Mouse (Mus musculus): ENCODE data around the gene Pkn1. TPM values are rescaled to one million over a fixed set of nuclear protein-coding genes. Genes with fewer than 3 reads are reported as not detected.
A peak's percentile ranks its signal among the peaks of the same experiment; 100 is the strongest.

The Pkn1 gene
- polyA plus RNA-seq, 1 experiment from 2014 or later, result 24.6 TPM

GRCm38 (mm10) chr8:83698291-83698660, 703 bp downstream of the Pkn1 start:
- H3K27me3 ChIP-seq (replicated peaks), result no peaks in the 10 kb centered on the region
- WGBS, result 7% methylated on average over 15 of the region's 15 CpGs
- ATAC-seq (ENCODE audit: low FRiP score), result 0 out of 2 replicates have a peak, but pooled peaks have one; percentile 25
- H3K9ac ChIP-seq (replicated peaks), result peak overlapping the region; percentile 89
- H3K4me1 ChIP-seq, result peaks cover 45% of the 10 kb centered on the region
- H3K4me2 ChIP-seq, result peak overlapping the region; percentile 94
- no peaks in the 10 kb centered on the region for H3K9me3 ChIP-seq (replicated peaks)
- no peaks in the 10 kb centered on the region for H3K36me3 ChIP-seq
- H3K27ac ChIP-seq (replicated peaks), result peak overlapping the region; percentile 74
- peak overlapping the region; percentile 80 for H3K4me3 ChIP-seq (replicated peaks)

- ATAC-seq (ENCODE audit: low FRiP score), result no peak
- Histone ChIP-seq H3K4me2 (peak overlapping the region; percentile 94), H3K4me3 (replicated peaks) (peak overlapping the region; percentile 80), H3K27ac (replicated peaks) (no peak overlapping the region; the same call in 1 of the 2 replicates), H3K27me3 (replicated peaks) (no peaks in the 10 kb centered on the region), H3K9me3 (replicated peaks) (no peaks in the 10 kb centered on the region), H3K9ac (replicated peaks) (peak overlapping the region; percentile 89), H3K4me1 (peaks cover 45% of the 10 kb centered on the region), H3K36me3 (peaks cover 2% of the 10 kb centered on the region)
- 61% methylated on average over 19 of the region's 19 CpGs for WGBS
Observed at GRCm38 (mm10) chr8:83697374-83698220, 1.4 kb downstream of the Pkn1 start.

DNA sequence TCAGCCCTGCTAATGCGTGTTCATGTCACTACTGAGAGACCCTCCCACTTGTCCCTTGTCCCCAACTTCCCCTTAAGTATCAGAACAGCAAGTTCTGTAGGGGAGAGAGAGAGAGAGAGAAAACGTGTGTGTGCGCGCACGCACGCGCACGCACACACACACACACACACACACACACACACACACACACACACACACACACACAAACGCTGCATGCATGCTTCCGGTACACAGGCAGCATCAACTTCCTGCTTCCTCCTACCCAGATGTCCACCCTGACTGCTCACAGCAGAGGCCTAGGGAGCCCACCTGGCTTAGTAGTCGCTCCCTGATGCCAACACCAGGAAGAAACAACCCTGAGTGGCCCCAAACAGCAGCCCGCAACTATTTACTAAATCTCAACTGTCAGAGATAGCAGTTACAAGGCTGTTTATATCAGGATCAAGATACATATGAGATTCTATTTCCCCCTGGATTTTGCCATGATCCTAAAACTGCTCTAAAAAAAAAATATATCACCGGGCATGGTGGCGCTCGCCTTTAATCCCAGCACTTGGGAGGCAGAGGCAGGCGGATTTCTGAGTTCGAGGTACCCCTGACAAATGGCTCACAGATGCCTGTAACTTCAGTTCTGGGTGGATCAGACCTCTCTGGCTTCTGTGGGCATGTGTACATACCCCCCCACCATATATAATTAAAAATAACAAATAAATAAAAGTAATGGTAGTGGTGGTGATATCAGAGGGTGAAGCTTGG, 3.5 kb downstream of the Pkn1 start:
- Histone ChIP-seq H3K27me3 (replicated peaks) (no peaks in the 10 kb centered on the region), H3K27ac (replicated peaks) (no peak overlapping the region), H3K4me2 (no peak overlapping the region), H3K9me3 (replicated peaks) (no peaks in the 10 kb centered on the region), H3K9ac (replicated peaks) (no peak overlapping the region), H3K4me3 (replicated peaks) (no peak overlapping the region), H3K36me3 (peaks cover 23% of the 10 kb centered on the region), H3K4me1 (peaks cover 42% of the 10 kb centered on the region)
- WGBS, result 89% methylated on average over 16 of the region's 17 CpGs
- ATAC-seq (ENCODE audit: low FRiP score), result no peak

- Histone ChIP-seq H3K4me2 (no peak overlapping the region), H3K9me3 (replicated peaks) (no peaks in the 10 kb centered on the region), H3K36me3 (peaks cover 32% of the 10 kb centered on the region), H3K27ac (replicated peaks) (no peak overlapping the region), H3K4me1 (peaks cover 36% of the 10 kb centered on the region), H3K9ac (replicated peaks) (no peak overlapping the region), H3K4me3 (replicated peaks) (no peak overlapping the region), H3K27me3 (replicated peaks) (no peaks in the 10 kb centered on the region)
- WGBS, result 90% methylated on average over 11 of the region's 11 CpGs
- no peak for ATAC-seq (ENCODE audit: low FRiP score)
Observed at GRCm38 (mm10) chr8:83694369-83695160, 4.4 kb downstream of the Pkn1 start.

GRCm38 (mm10) chr8:83693609-83694236, 5.3 kb downstream of the Pkn1 start:
- no peak for ATAC-seq (ENCODE audit: low FRiP score)
- H3K36me3 ChIP-seq, result peaks cover 34% of the 10 kb centered on the region
- no peaks in the 10 kb centered on the region for H3K27me3 ChIP-seq (replicated peaks)
- no peak overlapping the region for H3K4me3 ChIP-seq (replicated peaks)
- peaks cover 32% of the 10 kb centered on the region for H3K4me1 ChIP-seq
- no peak overlapping the region for H3K4me2 ChIP-seq
- no peak overlapping the region for H3K27ac ChIP-seq (replicated peaks)
- WGBS, result 83% methylated on average over 10 of the region's 10 CpGs
- no peak overlapping the region for H3K9ac ChIP-seq (replicated peaks)
- no peaks in the 10 kb centered on the region for H3K9me3 ChIP-seq (replicated peaks)

GRCm38 (mm10) chr8:83689264-83689663, 9.7 kb downstream of the Pkn1 start:
- Histone ChIP-seq H3K4me2 (no peak overlapping the region), H3K27ac (replicated peaks) (no peak overlapping the region), H3K9ac (replicated peaks) (no peak overlapping the region), H3K36me3 (peaks cover 64% of the 10 kb centered on the region), H3K9me3 (replicated peaks) (no peaks in the 10 kb centered on the region), H3K27me3 (replicated peaks) (no peaks in the 10 kb centered on the region), H3K4me1 (no peaks in the 10 kb centered on the region), H3K4me3 (replicated peaks) (no peak overlapping the region)
- 92% methylated on average over 6 of the region's 6 CpGs for WGBS
- no peak for ATAC-seq (ENCODE audit: low FRiP score)

DNA sequence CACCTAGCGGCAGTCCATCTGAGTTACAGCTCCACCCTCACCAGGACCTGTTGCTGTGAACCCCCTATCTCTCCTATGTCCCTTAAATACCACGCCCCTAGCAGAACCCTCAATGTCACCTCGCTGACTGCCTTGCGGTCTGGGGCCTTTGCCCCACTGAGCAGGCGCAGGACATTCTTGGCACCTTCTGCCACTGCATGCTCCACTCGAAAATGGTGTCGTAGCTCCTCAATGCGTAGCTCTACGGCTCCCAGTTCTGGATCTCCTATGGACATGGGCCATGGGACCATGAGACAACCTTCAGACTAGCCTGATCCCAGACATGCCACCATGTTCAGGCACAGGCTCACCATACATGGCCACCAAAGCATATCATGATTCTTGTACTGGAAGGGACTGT, 14.5 kb downstream of the Pkn1 start:
- H3K36me3 ChIP-seq, result peaks cover 75% of the 10 kb centered on the region
- no peak overlapping the region for H3K4me2 ChIP-seq
- no peak overlapping the region for H3K4me3 ChIP-seq (replicated peaks)
- H3K9ac ChIP-seq (replicated peaks), result no peak overlapping the region
- H3K4me1 ChIP-seq, result no peaks in the 10 kb centered on the region
- ATAC-seq (ENCODE audit: low FRiP score), result no peak
- no peaks in the 10 kb centered on the region for H3K9me3 ChIP-seq (replicated peaks)
- 93% methylated on average over 9 of the region's 9 CpGs for WGBS
- H3K27me3 ChIP-seq (replicated peaks), result no peaks in the 10 kb centered on the region
- H3K27ac ChIP-seq (replicated peaks), result no peak overlapping the region

DNA sequence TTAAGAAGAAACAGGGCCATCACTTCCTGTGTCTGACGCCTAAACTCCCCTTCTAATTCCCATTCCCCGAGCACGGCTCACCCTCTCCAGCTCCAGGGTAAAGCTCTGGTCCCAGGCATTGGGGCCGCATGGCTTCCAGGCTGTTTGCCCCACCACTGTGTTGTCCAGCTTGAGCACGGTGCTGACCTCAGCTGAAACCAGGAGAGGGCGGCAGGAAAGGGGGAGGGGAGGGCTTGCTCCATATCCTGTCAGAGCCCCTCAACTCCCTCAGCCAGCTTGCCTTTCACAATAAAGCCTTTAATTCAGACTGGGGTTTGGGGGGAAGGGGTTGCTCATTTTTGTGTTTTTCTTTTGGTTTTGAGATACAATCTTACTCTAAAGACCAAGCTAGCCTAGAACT, 17.9 kb downstream of the Pkn1 start:
- WGBS, result 28% methylated on average over 6 of the region's 6 CpGs
- ATAC-seq (ENCODE audit: low FRiP score), result no peak
- no peaks in the 10 kb centered on the region for H3K27me3 ChIP-seq (replicated peaks)
- H3K4me2 ChIP-seq, result no peak overlapping the region
- peaks cover 92% of the 10 kb centered on the region for H3K36me3 ChIP-seq
- no peak overlapping the region for H3K4me3 ChIP-seq (replicated peaks)
- no peaks in the 10 kb centered on the region for H3K4me1 ChIP-seq
- H3K27ac ChIP-seq (replicated peaks), result no peak overlapping the region; the same call in 1 of the 2 replicates
- no peak overlapping the region for H3K9ac ChIP-seq (replicated peaks)
- no peaks in the 10 kb centered on the region for H3K9me3 ChIP-seq (replicated peaks)

GRCm38 (mm10) chr8:83680603-83681002, 18.4 kb downstream of the Pkn1 start:
- H3K36me3 ChIP-seq, result peaks cover 92% of the 10 kb centered on the region
- WGBS, result 86% methylated on average over 5 of the region's 5 CpGs

GRCm38 (mm10) chr8:83679866-83680265, 19.1 kb downstream of the Pkn1 start:
- H3K27ac ChIP-seq (replicated peaks), result no peak overlapping the region
- no peak for ATAC-seq (ENCODE audit: low FRiP score)
- H3K4me2 ChIP-seq, result no peak overlapping the region
- no peak overlapping the region for H3K4me3 ChIP-seq (replicated peaks)
- no peaks in the 10 kb centered on the region for H3K9me3 ChIP-seq (replicated peaks)
- 93% methylated on average over 12 of the region's 12 CpGs for WGBS
- no peaks in the 10 kb centered on the region for H3K4me1 ChIP-seq
- peaks cover 87% of the 10 kb centered on the region for H3K36me3 ChIP-seq
- no peak overlapping the region for H3K9ac ChIP-seq (replicated peaks)
- H3K27me3 ChIP-seq (replicated peaks), result no peaks in the 10 kb centered on the region

More at GRCm38 (mm10) chr8:83680603-83681002, 18.4 kb downstream of the Pkn1 start:
- H3K4me3 ChIP-seq (replicated peaks), result no peak overlapping the region
- no peak for ATAC-seq (ENCODE audit: low FRiP score)
- H3K4me1 ChIP-seq, result no peaks in the 10 kb centered on the region
- H3K9ac ChIP-seq (replicated peaks), result no peak overlapping the region
- H3K27ac ChIP-seq (replicated peaks), result no peak overlapping the region; the same call in 1 of the 2 replicates
- no peak overlapping the region for H3K4me2 ChIP-seq
- no peaks in the 10 kb centered on the region for H3K9me3 ChIP-seq (replicated peaks)
- H3K27me3 ChIP-seq (replicated peaks), result no peaks in the 10 kb centered on the region

GRCm38 (mm10) chr8:83674497-83674896, 24.5 kb downstream of the Pkn1 start:
- H3K9me3 ChIP-seq (replicated peaks), result no peaks in the 10 kb centered on the region
- no peaks in the 10 kb centered on the region for H3K4me1 ChIP-seq
- no peak for ATAC-seq (ENCODE audit: low FRiP score)
- WGBS, result 91% methylated on average over 5 of the region's 5 CpGs
- H3K27ac ChIP-seq (replicated peaks), result no peak overlapping the region
- peaks cover 88% of the 10 kb centered on the region for H3K36me3 ChIP-seq
- no peak overlapping the region for H3K9ac ChIP-seq (replicated peaks)
- H3K27me3 ChIP-seq (replicated peaks), result no peaks in the 10 kb centered on the region
- no peak overlapping the region for H3K4me3 ChIP-seq (replicated peaks)
- no peak overlapping the region for H3K4me2 ChIP-seq

Measured in neural tube, embryonic 15.5 days (tissue).